Mouse (Mus musculus): Measurements from ENCODE around the gene Serpinb9e.
"Not testable (repeated sequence)": the region's sequence is repeated elsewhere in the genome, so short reads cannot be mapped to it uniquely, and the experiment has no call there.

Serpinb9e gene

DNA sequence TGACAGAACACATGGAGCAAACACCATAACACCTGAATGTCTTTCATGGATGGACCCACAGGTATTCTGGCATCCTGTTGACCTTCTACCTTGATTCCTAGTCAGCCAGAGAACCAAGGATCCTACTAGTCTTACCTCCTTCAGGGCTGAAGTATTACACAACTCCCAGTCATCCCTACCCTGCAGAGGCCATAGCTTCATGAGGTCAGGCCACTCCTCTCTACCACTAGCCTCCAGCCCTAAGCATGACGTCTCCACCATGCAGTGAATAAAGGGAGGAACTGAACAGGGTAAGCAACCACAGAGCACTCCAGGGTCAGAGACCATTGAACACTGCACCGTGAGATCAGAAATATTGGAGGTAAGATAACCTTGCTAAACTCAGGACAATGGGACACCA, at the start of gene Serpinb9e:
TSS of gene Serpinb9e (plus strand) at position 301 of the 400 bp plus-strand sequence.
- not testable (repeated sequence) for DNase-seq

DNA sequence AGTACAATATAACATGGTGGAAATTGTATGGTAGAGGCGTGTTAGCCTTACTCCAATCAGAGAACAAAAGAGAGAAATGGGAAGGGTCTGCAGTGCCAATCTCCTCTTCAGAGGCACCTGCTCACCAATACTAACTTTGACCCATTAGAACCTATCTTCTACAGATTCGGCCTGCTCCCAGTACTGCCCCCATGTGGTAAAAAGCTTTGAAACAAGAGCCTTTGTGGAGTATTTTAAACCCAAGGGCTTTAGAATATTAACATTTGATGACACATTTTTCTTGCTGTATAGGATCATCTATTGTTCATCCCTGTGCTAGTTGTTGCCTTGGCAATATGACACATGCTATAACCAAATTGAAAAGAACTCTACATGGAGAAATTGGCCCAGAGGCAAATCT, 49.7 kb upstream of the Serpinb9e start:
- DNase-seq = no peak

DNA sequence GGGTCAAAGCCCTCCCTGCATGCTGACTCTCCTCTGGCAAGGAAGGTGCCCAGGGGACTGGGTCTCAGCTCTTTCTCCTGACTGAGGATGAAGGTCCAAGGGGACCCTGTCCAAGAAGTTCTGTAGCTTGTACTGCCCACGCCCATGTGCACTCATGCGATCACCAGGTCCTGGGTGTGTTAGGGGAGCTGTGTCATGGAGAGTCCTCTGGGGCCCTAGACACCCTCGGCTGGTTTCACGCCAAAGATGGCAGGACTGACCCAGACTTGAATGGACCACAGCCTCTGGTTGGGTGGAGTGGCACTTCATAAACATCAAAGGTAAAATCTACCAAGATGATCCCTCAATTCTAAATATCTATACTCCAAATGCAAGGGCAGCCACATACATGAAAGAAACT, 59.2 kb downstream of the Serpinb9e start:
- DNase-seq = not testable (repeated sequence)
